Mouse (Mus musculus) gastrocnemius, postnatal 25 days (tissue): ENCODE measurements at regions not wholly inside any gene's neighbourhood (a gene's known extent, or its start where the extent isn't known, plus 50 kb on each side); places are given as distances from the start of the nearest gene placed in this dataset.
"Not testable (repeated sequence)": the region's sequence is repeated elsewhere in the genome, so short reads cannot be mapped to it uniquely, and the experiment has no call there.

ENCODE experiments used
- DNase-seq: peaks from one replicate; pipeline ENCODE4 v3.0.0; 2022

DNA sequence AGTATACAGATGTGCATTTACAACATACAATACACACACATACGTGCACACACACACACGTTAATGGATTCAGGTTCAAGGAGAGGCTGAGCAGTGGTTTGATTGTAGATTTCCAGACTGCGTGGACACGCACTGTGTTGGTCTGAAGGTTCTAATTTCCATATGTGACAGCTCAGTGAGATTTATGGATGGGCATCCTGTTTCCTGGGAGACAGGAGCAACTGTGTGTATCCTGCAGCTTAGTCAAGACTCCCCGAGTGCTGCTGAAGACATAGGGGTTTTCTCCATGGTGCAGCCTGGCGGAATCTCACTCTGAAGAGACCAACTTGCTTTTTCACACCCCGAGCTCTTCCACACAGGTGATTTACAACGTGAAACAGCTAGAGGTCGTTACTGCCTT lies 119.3 kb upstream of the Foxk1 start:
- DNase-seq: no peak

DNA sequence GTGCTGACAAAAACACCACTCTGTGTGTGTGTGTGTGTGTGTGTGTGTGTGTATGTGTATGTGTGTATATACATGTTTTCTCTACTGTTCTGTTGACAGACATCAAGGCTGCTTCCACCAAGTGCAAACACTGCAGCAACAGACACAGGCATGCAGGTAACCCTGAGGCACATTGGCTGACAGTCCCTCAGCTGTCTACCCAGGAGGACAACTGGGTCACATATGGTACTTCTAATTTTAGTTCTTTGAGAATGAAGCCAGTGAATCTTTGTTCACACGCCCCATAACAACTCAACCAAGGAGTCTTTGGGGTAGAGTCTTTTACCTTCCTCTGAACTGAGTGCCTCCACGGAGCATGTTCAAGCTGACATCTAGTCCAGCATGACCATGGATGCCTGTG lies 113.3 kb upstream of the Foxk1 start:
- no peak for DNase-seq

DNA sequence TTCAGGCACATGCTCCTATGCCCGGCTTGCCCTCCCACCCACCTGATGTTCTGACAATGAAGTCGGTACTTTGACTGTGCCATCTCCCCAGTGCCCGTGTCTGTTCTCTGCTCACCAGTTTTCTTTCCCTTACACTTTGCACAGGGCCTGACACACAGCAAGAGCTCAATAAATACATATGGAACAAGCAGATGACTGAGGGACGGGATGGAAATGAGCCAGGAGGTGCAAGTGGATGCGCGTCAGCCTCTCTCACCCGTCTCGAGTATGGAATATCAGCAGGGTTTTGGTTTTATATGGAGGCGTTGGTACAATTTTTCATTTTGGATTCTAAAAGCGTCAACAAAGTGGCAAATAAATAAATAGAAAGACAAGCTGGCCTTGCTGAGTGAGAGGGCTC lies 109.8 kb upstream of the Foxk1 start:
- no peak for DNase-seq

DNA sequence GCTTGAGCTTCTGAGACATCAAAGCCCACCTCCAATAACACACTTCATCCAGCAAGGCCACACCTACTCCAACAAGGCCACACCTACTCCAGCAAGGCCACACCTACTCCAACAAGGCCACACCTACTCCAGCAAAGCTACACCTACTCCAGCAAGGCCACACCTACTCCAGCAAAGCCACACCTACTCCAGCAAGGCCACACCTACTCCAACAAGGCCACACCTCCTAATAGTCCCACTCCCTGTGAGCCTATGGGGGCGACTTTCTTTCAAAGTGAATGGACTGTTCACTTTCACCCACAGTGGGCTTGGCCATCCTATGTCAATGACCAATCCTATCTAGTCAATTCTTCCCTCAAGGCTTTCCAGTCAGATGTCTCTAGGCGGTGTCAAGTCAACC lies 104.9 kb upstream of the Foxk1 start:
- not testable (repeated sequence) for DNase-seq

DNA sequence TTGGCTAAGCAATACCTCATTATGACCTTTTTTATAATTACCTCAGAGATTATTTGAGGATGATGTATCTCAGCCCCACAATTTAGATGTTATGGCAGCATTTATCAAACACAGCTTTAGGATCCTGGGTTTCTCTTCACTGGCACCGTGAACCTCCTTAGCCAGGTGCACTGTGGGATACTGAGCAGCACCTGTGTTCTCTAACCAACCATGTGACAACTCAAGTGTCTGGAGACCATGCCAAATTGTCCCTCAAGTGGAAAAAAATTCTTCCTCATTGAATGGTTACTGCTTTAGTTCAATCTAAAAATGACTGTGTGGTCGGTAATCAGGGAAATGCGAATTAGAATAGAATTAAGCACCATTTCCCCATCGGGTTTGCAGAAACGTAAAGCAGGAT lies 101.7 kb upstream of the Foxk1 start:
- DNase-seq: no peak

DNA sequence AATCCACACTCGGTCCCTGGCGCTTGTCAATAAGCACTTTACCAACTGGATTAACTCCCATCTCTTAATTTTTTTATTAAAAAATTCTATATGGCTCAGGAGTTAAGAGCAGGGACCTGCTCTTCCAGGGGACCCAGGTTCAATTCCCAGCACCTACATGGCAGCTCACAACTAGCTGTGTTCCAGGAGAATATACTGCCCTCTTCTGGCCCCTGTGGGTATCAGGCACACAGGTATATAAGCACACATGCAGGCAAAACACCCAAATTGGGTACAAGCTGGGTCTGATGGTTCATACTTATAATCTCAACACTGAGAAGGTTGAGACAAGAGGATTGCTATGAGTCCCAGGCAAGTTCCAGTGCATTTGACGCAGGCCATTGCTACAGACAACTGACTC lies 92.8 kb upstream of the Foxk1 start:
- DNase-seq: no peak

DNA sequence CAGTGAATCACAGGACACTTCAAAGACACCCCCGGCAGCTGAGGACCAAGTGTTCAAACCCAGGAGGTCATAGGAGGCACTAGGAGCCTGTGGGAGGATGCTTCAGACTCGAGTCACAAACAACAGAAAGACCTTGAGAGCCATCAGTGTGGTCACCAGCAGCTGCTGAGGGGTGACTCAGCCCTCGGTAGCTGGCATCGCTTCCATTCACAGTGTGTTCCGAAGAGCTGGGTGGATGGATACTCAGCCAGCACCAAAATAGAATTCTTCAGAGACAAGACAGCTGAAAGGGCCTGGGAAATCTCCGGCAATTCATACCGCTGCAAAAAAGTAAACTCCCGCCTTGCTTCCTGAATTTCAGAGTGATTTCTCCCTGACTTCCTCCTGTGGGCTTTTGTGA lies 87.4 kb upstream of the Foxk1 start:
- DNase-seq: peak; percentile 74

DNA sequence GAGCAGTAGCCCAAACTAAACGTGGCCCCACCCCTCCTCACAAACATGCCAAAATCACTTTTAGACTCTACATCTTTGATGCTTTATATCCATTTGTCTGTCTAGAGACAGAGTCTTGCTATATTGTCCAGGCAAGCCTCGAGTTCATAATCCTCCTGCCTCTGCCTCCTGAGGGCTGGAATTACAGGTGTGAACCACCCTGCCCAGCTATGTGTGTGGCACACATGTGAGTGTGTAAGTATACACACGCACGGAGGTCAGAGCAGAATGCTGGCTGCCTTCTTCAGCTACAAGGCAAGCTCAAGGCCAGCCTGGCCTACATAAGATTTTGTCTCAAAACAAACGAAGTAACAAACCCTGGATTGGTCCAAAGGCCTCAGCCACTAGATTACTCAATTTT lies 86.8 kb upstream of the Foxk1 start:
- DNase-seq: no peak

DNA sequence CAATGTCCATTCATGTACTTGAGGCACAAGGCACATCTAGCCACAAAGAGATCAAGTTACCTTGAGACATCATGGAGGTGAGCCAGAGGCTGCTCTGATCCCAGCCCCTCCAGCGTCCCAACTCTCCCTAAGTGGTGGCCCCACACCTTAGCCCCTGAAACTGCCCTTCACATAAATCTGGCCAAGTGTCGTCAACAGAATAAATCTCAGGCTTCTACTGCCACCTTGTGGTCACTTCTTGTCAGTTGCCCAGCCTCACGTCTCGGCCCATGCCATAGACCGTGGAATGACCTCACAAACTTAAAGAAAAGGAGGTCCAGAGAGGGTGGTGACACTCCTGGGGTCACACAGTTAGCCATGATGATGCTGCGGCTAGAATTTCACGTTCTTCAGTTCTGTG lies 82.0 kb upstream of the Foxk1 start:
- DNase-seq: peak; percentile 22

DNA sequence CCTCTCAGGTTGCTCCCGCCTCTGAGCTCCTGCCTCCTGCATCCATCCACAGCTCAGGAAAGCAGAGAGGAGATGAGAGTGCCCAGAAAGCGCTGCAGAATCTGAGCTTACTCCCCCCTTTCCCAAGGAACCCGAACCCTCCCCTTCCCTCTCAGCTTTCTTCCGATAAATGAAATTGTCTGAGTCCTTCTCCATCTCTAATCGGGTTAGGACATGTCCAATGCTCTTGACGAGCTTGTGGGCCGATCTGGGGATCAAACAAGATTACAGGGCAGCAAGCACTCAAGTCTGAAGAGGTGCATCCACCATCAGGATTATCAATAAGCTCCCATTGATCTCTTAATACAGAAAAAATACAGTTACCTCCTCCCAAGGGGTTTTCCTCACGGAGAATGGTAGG lies 80.0 kb upstream of the Foxk1 start:
- no peak for DNase-seq

DNA sequence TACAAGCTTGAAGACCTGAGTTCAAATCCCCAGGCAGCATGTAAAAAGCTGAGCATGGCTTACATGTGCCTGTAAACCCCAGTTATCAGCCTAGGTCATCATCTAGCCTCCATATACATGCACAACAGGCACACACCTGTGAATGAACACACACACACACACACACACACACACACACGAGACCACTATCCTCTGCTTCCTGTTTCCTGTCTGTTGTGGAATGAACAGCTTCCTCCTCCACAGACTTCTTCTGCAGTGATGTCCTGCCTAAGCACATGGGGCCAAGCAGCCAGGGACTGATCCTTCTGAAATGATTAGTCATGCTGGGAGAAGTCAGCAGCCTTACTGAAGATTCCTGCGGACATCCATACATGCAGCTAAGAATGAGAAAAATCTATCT lies 76.4 kb upstream of the Foxk1 start:
- no peak for DNase-seq

DNA sequence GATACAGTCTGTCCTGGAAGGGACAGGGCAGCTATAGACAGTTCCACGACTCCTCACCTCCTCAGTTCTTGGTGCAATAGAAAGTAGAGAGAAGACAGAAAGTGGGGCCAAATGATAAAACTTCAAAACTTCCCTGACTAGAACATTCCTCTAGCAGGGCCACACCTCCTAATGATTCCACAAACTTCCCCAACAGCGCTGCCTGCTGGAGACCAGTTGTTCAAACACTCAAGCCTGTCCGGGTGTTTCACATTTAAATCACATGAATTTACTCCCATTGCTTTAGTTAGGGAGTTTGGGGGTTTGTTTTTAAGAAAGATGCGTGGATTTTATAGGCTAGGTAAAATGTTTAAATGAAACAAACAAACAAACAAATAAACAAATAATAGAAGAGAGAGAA lies 75.7 kb upstream of the Foxk1 start:
- no peak for DNase-seq

DNA sequence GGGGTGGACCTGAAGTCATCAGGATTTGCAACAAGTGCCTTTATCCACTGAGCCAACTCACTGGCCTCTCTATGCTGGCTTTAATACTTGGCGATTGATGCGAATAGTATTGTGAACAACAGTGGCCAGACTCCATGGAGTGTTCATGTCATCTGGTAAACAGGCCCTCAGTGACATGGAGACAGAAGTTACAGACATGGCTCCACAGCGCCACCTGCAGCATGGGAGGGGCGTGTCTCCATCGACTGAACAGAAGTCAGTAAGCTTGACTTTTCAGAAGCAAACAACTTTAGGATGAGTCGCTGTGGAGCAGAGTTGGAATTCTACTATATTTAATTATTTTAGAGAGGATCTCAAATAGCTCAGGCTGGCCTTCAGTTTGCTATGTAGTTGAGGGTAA lies 74.0 kb upstream of the Foxk1 start:
- no peak for DNase-seq

DNA sequence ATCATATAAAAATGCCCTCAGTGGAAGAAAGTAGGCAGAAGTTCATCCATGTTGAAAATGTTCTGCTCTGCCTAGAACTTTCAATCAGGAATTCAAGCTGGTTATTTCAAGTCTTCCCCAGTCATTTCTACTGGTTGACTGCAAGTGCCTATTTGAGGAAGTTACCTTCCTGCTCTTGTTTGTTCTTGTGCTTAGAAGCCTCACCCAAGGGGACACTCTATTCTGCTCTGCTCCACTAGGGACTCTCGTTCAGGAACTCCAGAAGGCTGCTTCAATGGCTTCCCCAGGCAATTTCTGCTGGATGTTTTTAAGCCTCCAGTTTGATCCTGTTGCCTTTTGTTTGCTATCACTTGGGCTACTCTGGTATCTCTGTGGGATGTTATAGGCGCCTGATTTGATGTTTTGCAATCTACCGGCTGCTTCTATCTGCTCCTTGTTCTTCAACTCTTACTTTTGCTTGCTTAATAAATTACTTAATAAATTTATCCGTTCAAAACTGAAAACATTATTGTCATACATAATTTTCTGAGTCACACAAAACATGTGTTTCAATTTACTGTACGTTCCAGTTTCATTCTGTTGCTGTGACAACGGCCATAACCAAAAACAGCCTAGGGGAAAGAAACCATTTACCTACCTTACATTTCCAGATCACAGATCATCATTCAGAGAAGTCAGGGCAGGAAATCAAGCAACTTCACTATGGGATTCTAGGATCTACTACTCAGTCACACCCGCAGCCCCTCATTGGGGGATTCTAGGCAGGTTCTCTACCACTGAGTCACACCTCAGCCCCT lies 71.4 kb upstream of the Foxk1 start:
- no peak for DNase-seq

DNA sequence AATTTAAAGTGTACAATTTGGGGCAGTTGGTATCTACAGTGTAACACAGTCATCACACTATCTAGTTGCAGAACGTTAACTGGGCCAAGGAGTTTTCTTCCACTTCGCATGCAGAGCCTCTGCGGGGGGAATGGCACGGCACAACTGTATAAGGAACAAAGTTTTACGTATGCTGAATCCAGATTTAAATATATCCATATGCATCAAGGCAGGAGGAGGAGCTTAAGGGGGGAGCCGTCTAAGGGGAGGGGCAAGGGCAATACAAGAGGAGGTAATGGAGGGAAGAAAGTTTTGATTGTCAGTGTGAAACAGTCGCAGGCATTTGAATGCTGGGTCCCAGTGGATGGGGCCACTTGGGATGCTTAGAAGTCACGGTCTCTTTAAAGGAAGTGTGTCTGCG lies 68.6 kb upstream of the Foxk1 start:
- DNase-seq: no peak

DNA sequence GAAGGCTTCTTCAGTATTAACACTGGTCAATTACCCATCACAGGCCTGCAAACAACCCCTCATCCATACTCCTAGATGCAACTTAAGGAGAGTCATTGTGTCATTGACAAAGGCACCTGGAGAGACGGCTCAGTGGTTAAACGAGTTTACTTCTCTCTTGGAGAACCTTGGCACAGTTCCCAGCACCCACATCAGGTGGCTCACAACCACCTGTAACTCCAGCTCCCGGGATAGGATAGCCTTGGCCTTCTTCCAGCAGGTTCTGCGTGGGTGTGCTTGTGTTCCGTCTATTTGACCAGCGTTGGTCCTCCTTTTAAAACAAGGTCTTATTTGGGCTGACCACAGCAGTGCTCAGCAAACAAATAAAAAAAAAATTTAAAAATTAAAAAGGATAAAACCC lies 63.9 kb upstream of the Foxk1 start:
- no peak for DNase-seq

DNA sequence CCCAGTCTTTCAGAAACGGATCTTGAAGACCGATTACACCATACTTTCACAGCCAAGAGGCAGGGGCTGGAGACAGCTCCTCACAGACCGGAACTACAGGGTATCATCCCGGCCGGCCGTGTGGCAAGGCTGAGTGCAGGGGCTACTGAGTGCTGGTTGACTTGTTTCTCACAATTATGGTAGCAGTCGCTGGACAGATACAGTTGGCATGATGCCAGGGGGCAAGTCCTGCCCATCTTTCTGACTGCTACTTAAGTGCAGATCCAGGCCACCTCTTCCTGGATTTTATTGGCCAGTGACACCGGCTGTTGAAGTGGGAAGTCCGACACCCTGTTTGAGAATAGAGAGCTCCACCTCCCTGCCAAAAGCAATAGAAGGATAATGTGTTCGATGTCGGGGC lies 63.2 kb upstream of the Foxk1 start:
- DNase-seq: no peak

DNA sequence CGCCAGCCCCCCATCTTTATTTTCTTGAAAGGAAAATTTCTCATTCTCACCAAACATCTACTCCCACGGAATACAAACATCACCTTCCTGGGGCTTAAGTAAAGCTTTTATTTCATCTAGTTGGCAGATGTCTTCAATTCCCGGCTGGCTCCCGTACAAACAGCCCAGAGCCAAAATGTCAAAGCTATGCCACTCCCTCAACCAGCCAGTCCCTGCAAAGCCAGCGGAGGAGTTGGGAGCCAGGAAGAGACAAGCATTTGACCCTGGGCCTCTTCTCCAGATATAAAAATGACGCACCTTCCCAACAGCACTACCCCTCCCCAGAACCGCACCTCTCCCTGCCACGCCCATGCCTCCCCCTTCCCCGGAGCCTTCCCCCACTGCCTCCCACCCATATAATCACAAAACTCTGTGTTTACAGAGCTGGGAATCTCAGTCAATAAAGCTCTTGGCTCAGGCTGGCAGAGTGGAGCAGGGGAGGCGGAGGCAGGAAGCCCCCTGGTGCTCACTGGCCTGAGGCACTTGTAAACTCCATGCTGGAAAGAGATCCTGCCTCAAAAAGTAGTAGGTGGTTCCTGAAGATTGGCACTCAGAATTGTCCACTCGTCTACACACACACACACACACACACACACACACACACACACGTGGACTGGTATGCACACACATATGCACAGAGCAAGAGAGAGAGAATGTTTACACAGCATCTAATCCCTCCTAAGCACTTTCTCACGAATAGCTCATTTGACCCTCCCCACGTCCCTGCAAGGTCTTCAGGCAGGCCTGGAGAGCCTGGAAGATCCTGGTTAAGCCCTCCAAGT lies 60.9 kb upstream of the Foxk1 start:
- peak; percentile 14 for DNase-seq

DNA sequence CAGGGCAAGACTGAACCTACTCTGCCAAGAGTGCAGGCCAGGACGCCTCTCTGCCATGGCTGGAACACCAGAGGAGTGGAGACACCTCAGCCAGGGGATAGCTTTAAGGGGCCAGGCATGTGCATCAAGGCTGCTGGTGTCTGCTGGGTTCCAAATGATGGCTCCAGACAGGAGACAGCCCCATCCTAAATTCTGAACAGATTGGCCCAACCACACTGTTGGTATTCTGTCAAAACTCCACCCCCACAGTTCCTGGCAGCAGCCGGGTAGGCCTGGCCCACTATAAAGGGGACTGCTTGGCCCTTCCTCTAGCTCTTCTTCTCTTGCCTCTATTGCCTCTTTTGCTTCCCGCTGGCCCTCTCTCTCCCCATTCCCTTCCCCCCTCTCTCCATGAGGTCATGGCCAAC lies 60.3 kb upstream of the Foxk1 start:
- no peak for DNase-seq

DNA sequence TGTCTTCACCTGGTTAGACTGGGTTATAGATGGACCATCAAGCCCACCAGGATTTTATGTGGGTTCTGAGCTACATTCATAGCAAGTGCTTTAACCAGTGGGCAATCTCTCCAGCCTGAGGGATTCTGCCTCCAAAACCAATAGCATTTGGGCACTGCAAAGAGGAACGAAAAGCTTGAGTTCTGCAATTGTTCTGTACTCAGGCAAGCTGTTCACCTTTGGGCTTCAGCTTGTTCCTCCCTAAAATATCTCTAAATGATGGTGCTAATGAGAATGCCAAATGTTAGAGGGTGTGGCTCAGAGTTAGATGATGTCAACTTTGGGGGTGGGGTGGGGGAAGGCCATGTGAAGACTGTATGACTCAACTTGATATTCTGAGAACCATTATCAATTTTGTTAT lies 54.8 kb upstream of the Foxk1 start:
- no peak for DNase-seq

DNA sequence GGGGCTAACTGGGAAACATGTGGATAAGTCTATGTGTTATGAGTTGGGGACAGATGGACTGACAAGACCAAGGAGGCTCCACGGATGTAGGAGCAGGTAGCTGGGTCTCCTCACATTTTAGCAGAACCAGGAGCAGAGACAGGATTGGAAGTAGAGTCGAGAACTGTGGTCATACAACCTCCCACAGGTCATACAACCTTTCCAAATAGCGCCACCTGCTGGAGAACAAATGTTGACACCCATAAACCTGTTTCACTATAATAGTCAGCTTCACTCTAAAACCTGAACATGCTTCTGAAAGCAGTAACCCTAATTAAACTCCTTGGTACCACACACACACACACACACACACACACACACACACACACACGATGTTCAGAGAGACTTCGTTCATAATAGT lies 50.7 kb upstream of the Foxk1 start:
- peak; percentile 1 for DNase-seq
